Mouse (Mus musculus) heart, adult 2 months (tissue): ENCODE data around the gene Fkbpl. TPM values are rescaled to one million over a fixed set of nuclear protein-coding genes. Genes with fewer than 3 reads are reported as not detected.

Experiments used
- DNase-seq, 2 experiments: peaks; one replicate each; pipeline ENCODE4 v3.0.0; 2021
- H3K27ac ChIP-seq: fragments of 200-600 bp; 2 replicates; pipeline ENCODE4 v1.8.1; 2022
- H3K27me3 ChIP-seq: fragments of 200-500 bp; 2 replicates; pipeline ENCODE4 v1.6.1; 2012; ENCODE audit warnings: mild to moderate bottlenecking, low read length, inconsistent platforms, mixed read lengths; ENCODE audit not compliant: control insufficient read depth, insufficient read depth
- H3K36me3 ChIP-seq: fragments of 200-500 bp; 2 replicates; pipeline ENCODE4 v1.6.1; 2012; ENCODE audit warnings: low read length, inconsistent platforms; ENCODE audit not compliant: control insufficient read depth, insufficient read depth
- H3K4me1 ChIP-seq: fragments of 200-500 bp; 2 replicates; pipeline ENCODE4 v1.6.1; 2011; ENCODE audit warnings: low read length; ENCODE audit not compliant: control insufficient read depth, insufficient read depth
- H3K4me3 ChIP-seq: fragments of 200-600 bp; 2 replicates; pipeline ENCODE4 v1.8.1; 2022
- H3K79me2 ChIP-seq: fragments of 200-500 bp; replicated peaks from 2 replicates; pipeline ENCODE4 v1.6.1; 2012; ENCODE audit warnings: mild to moderate bottlenecking, inconsistent platforms, low read length, moderate library complexity, mixed read lengths; ENCODE audit not compliant: control insufficient read depth, insufficient read depth
- H3K9ac ChIP-seq: fragments of 200-500 bp; 2 replicates; pipeline ENCODE4 v1.6.1; 2012; ENCODE audit warnings: low read depth, mild to moderate bottlenecking, control low read depth, inconsistent platforms, low read length, mixed read lengths
- CTCF ChIP-seq: fragments of 200-600 bp; IDR thresholded peaks from 2 replicates; pipeline ENCODE4 v1.8.1; 2022; ENCODE audit warnings: antibody characterized with exemption, mild to moderate bottlenecking, moderate library complexity
- EP300 ChIP-seq: fragments of 200-500 bp; IDR thresholded peaks from 2 replicates; pipeline ENCODE4 v1.6.1; 2011; ENCODE audit warnings: low read depth, low read length, control low read depth; ENCODE audit not compliant: insufficient read depth
- POLR2A ChIP-seq: fragments of 200-500 bp; IDR thresholded peaks from 2 replicates; pipeline ENCODE4 v1.6.1; 2011; ENCODE audit warnings: mild to moderate bottlenecking, low read depth, low read length, control low read depth; ENCODE audit not compliant: insufficient read depth
- WGBS: fragments of 180-500 bp; shearing (Covaris S2); methylation state at CpG from one replicate; pipeline ENCODE4 v1.1.7; 2018; 5-methylcytosine and 5-hydroxymethylcytosine counted together
- intact Hi-C: fragments of 180-260 bp; cut with DNase I; formaldehyde crosslinking; loops from one replicate; pipeline ENCODE4 v1.15.1; 2025
- polyA plus RNA-seq: library from polyadenylated mRNA; depleted of rRNA; stranded (reverse); fragments of >200 nt; gene quantifications from 2 replicates; pipeline ENCODE4 v1.2.3, GENCODE M21; 2012
- total RNA-seq, 2 experiments: library from RNA; stranded (reverse); gene quantifications; 2 replicates each; pipeline ENCODE4 v1.2.3; 2021

Gene Fkbpl
- total and polyA plus RNA-seq, 3 experiments, result 4.0 to 7.9 (median 7.9) TPM

DNA sequence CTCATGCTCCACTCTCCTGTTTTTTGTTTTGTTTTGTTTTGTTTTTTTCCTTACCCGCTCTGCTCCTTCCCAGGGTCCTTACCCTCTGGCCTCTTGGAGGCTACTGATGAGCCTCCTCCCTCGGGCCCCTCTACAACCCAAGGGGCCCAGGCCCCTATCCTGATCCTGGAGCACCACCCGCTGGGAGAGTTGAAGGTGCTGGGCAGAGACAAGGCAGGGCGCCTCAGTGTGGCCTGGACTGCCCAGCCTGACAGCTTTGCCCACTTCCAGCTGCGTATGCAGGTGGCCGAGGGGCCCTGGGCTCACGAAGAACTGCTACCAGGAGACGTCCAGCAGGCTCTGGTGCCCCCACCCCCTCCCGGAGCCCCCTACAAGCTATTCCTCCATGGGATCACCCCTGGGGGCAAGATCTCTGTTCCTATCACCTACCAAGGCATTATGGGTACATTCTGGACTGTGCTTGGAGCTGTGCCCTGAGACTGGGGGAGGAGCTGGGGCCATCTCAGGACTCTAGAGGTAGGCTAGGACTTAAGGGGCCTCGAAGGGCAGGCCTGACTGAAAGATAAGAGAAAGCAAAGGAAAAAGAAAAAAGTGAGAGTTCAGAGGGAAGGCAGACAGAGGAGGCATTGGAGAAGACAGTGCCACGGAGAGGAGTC is 37.4 kb downstream of the Fkbpl start:
- Histone ChIP-seq H3K27ac (peak overlapping the region; percentile 70), H3K9ac (no peak overlapping the region), H3K79me2 (no peaks in the 10 kb centered on the region), H3K27me3 (no peaks in the 10 kb centered on the region), H3K4me1 (peaks cover 31% of the 10 kb centered on the region), H3K36me3 (no peaks in the 10 kb centered on the region), H3K4me3 (no peak overlapping the region)
- intact Hi-C loops, result loop anchor here (1.0 to 2.0 kb wide), 2 partner anchors 21 to 27 kb away; no protein-coding TSS in a partner anchor
- 71% methylated on average over 11 of the region's 11 CpGs for WGBS
- TF ChIP-seq CTCF, result peak; percentile 60
- TF ChIP-seq EP300, result no peak
- peak in 1 of 2 experiments; percentile 56 for DNase-seq

DNA sequence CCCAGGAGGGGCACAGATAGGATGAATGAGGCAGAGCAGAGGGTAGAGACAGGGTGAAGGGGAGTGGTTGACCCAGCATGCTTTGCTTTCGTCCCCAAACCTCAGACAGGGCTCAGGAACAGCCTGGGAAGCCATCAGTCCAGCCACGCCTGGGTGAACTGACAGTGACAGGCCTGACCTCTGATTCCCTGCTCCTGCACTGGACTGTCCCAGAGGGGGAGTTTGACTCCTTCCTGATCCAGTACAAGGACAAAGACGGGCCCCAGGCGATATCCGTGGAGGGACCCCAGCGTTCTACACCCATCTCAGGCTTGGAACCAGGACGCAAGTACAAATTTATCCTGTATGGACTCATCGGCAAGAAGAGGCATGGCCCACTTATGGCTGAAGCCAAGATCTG is 38.6 kb downstream of the Fkbpl start:
- Histone ChIP-seq H3K79me2 (no peaks in the 10 kb centered on the region), H3K9ac (no peak overlapping the region), H3K27ac (peak overlapping the region; percentile 59), H3K27me3 (no peaks in the 10 kb centered on the region), H3K36me3 (no peaks in the 10 kb centered on the region), H3K4me3 (no peak overlapping the region), H3K4me1 (peaks cover 31% of the 10 kb centered on the region)
- intact Hi-C loops, result no loop called here
- DNase-seq, result no peak
- TF ChIP-seq CTCF (no peak), EP300 (no peak), POLR2A (no peak)
- 79% methylated on average over 8 of the region's 8 CpGs for WGBS

DNA sequence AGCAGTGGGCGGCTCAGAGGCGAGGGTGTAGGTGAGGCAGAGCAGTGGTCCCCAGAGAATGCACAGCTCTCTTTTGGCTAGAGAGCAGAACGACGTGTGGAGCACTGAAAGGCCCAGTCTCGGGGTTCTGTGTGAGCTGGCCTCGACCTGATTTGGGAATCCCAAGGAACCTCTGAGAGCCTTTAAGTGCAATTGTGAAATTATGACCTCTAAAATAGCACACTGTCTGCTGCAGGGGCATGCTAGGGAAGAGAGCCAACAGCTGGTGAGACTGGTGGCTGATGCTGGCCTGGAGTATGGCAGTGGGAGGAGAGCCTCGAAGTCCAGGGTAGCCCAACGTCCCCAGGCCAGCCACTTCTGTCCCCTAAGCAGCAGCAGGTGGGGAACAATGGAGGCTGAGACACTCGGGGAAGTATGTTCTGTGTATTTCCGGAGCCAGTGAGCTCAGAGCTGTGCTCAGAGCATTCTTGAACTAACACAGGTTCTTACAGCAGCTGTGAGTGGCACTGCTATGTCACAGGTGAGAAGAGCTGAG is 39.2 kb downstream of the Fkbpl start:
- Histone ChIP-seq H3K27me3 (no peaks in the 10 kb centered on the region), H3K27ac (peak overlapping the region; percentile 59), H3K9ac (peak overlapping the region; percentile 21; the same call in 1 of the 2 replicates), H3K4me1 (peaks cover 31% of the 10 kb centered on the region), H3K4me3 (no peak overlapping the region), H3K36me3 (no peaks in the 10 kb centered on the region), H3K79me2 (no peaks in the 10 kb centered on the region)
- TF ChIP-seq CTCF (no peak), POLR2A (no peak), EP300 (no peak)
- intact Hi-C loops, result no loop called here
- DNase-seq, result no peak
- WGBS, result 55% methylated on average over 10 of the region's 10 CpGs

DNA sequence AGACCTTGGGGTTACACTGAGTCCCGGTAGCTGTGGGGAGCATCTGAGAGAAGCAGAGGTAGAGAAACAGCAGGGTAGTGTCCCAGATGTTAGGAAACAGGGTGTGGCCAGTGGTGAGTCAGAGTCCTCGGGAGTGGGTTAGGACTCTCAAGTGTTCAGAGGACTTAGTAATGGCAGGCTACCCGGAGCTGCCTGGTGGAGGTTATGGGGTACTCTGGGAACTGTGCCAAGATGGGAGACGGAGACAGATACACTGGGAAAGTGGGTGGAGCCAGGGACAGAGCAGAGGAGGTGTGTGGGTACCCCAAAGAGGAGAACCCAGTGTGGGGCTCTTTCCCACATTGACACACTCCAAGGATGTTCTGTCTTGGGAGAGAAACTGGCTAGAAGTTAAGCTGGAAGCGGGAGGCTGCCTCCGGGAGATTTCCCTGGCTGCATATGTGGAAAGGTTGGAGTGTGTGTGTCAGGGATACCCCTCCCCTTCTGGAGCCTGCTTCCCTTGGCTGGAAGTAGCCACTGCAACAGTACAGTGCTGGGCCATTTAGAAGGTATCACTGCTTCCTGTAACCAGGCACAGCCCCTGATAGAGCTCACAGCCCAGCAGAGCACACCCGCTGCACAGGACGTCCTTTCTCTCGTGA is 39.8 kb downstream of the Fkbpl start:
- 30% methylated on average over 9 of the region's 9 CpGs for WGBS
- H3K79me2 ChIP-seq, result no peaks in the 10 kb centered on the region
- H3K4me3 ChIP-seq, result no peak overlapping the region
- peak overlapping the region; percentile 59 for H3K27ac ChIP-seq
- no peak overlapping the region for H3K9ac ChIP-seq
- TF ChIP-seq CTCF (no peak), POLR2A (no peak), EP300 (no peak)
- H3K4me1 ChIP-seq, result peaks cover 31% of the 10 kb centered on the region
- intact Hi-C loops, result no loop called here
- DNase-seq, result peak; percentile 62 to 69
- H3K27me3 ChIP-seq, result no peaks in the 10 kb centered on the region
- no peaks in the 10 kb centered on the region for H3K36me3 ChIP-seq

DNA sequence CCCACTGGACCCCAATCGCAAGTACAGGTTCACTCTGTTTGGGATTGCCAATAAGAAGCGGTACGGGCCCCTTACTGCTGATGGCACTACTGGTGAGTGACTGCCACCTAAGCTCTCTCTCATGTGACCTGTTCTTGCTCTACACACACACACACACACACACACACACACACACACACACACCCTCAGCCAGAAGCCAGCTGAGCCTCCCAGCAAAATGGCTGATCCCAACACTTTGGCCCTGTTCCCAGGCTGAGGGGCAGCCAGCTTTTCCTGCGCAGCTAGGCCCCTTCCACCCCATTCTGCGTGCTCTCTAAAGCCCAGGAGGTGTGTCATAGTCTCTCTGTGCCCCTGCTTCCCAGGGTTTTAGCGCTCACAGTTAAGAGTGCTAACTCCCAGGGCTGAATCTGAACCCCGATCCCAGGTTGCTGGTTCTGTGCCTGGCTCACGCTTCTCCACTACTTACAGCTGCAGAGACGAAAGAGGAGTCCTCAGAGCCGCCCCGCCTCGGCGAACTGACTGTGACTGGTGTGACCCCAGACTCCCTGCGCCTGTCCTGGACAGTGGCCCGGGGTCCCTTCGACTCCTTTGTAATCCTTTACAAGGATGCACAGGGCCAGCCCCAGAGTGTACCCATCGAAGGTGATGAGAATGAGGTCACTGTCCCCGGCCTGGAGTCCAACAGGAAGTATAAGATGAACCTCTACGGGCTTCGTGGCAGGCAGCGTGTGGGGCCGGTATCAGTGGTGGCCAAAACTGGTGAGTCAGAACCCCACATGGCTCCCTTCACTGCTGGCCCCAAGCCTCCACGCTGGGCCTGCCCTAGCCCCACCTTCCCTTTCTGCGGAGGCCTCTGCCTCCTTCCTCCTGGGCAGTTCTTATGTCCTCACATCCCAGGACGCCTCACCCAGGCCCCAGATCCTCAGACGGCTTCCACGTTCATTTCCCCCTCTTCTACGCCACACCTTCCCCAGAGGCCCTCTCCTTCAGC is 40.9 kb downstream of the Fkbpl start:
- intact Hi-C loops, result no loop called here
- Histone ChIP-seq H3K27me3 (no peaks in the 10 kb centered on the region), H3K79me2 (no peaks in the 10 kb centered on the region), H3K36me3 (no peaks in the 10 kb centered on the region), H3K27ac (peak overlapping the region; percentile 62), H3K4me3 (no peak overlapping the region), H3K4me1 (peaks cover 31% of the 10 kb centered on the region), H3K9ac (no peak overlapping the region; the same call in 1 of the 2 replicates)
- peak; percentile 70 to 81 for DNase-seq
- TF ChIP-seq EP300 (no peak), POLR2A (no peak), CTCF (no peak)
- 51% methylated on average over 28 of the region's 28 CpGs for WGBS
